Mouse (Mus musculus): ENCODE data around the gene Sox9.

GRCm38 (mm10) chr11:112784347-112784902 is 2.4 kb downstream of the Sox9 start:
- no peak for TF ChIP-seq CTCF (IDR thresholded peaks at IDR 0.05; ENCODE audit: extremely low read depth, insufficient read depth, low read length)
- no peak for TF ChIP-seq POLR2A (IDR thresholded peaks at IDR 0.05; ENCODE audit: extremely low read depth, insufficient read depth, low read length)

All from cortical plate, adult 2 months (tissue).